Mouse (Mus musculus) thymus, postnatal 25 days (tissue): ENCODE measurements around the gene Rgs19.
A peak's percentile ranks its signal among the peaks of the same experiment; 100 is the strongest.

Experiments
- DNase-seq: peaks from one replicate; pipeline ENCODE4 v3.0.0; 2022

Rgs19 gene

DNA sequence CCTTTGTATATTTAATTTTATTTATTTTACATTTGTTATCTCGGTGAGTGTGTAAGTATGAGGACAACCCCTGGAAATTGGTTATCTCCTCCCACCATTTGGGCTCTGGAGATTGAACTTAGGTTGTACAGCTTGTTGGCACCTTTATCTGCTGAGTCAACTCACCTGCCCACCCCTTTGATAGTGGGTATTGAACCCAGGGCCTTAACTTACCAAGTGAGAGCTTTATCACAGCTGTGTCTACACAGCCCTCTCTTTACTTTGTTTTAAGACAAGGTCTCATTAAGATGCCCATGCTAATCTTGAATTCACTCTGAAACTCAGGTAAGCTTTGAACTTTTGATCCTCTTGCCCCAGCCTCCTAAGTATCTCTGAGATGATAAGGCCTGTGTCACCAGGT, 11.8 kb downstream of the Rgs19 start:
- no peak for DNase-seq

DNA sequence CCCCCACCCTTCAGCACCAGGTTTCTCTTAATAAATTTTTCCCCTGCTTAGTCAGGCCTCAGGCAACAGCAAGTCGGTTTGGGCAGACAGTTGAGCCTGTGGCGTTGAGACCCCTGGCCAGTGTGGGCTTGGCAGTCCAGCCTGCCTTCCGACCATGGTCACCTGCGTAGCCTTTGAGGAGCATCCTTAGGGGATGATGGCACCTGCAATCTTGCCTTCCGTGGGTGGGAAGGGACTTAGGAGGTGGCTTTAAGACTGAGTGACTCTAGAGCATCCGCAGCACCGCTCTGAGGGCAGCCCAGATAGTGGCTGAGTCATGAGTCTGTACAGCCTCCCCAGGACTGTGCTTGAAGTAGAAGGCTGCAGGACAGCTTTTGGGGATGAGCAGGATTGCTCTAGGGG, 13.1 kb downstream of the Rgs19 start:
- DNase-seq: no peak

DNA sequence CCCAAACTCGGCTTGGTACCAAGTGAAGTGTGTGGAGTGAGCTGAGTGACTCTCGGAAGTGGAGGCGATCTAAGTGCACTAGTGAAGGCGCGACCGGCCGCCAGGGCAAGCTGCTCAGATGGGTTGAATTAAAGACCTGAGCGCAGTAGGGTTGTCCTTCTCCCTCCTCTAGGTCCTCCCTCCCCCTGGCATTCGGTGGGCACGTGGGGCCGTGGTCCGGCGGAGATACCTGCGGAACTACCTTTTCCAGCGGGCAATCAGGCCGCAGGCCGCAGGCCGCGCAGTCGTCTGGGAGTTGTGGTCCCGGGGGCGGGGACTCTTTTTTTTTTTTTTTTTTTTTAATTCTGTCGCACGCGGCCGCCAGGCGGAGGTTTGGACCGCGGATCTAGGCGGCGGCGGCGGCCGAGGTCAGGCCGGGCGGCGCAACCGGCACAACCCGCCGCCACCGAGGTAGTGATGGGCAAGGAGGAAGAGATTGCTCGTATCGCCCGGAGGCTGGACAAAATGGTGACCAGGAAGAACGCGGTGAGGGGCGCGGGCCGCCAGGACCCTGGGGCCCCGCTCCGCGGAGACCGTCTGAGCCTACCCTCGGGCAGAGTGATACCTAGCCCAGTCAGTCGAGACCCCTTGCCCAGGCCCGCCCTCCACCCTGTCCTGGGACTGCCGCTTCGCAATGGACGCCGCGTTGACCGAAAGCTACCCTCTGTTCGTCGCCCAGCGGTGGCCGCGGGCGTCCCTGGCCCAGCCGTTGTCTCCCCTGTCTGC, 13.6 kb downstream of the Rgs19 start, which contains the start of gene Tcea2:
TSS of gene Tcea2 (plus strand) at position 360 of the 765 bp plus-strand sequence.
- DNase-seq: peak; percentile 70

DNA sequence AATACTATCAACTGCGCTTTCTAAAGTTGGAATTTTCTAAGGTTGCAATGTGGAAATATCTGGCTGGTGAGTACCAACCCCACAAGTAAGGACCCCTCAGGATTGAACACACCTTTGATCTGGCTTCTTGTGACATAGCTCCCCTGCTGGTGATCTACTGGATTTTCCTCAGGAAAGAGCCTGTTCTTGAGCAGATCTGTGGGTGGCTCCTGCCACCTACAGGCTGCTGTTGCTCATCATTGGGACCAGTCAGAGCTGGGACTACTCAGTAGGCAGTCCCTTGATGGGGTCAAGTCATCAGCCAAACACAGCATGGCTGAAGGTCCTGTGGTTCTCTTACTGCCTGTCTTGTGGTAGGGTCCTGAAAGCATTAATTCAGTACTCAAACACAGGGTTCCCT, 15.0 kb downstream of the Rgs19 start:
- peak; percentile 81 for DNase-seq

DNA sequence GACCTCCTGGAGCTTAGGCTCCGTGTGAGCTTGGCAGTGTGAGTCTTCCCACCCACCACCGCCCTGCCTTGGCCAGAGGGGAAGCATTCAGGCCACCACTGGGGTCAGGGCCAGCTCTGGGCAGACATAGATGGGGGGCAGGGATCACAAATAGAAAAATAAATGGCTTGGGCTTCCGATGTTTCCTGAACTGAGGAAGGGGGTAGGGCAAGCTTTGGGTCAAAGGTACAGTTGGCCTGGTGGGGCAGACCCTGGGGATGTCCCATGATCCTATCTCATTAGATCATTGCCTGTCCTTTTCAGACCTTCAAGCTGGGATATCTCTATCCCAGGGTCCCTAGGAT, 16.1 kb downstream of the Rgs19 start:
- no peak for DNase-seq

DNA sequence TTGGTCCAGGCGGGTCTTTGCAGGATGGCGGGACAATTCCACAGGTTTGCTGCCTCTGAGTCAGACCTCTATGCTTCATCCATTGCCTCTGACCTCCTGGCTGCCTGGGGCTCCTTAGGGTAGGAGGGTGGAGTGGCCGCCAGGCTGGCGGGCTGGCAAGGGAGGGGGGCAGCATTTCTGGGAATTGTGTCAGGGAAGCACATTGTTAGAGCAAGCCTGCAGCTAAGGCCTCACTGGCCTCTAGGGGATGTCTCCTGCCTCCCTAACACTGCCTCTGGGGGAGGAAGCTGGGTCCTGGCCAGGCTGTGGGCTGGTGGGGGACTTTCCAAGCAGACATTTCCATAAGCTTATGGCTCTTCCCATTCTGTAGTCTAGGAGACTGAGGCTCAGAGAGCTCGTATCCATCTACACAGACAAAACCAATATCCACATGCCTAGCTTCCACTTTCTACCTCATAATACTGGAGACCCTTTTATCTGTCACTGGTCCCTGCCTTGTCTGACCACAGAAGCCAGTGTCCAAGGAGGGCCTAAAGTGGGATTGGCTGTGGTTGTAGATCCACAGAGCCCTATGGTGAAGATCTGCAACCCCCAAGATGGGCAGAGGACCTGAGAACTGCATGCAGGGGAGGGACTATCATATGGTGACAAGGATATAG, 16.6 kb downstream of the Rgs19 start:
- no peak for DNase-seq

DNA sequence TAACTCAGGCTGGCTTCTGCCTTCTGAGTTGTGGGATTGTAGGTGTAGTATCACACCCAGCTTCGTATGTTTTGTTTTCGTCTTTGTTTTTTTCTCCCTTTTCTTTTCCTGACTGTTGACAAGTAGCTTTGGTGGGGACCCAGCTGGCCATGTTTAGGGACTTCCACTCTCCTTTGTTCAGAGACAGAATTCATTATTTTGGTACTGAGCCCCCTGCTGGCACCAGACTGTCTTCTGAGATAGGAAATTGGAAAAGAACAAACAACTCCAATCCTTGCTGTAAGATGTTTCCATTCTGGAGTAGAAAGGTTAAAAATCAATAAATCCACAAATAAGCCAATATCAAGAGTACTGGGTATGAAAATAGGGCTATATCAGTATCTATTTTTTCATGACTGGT, 17.4 kb downstream of the Rgs19 start:
- DNase-seq: no peak

DNA sequence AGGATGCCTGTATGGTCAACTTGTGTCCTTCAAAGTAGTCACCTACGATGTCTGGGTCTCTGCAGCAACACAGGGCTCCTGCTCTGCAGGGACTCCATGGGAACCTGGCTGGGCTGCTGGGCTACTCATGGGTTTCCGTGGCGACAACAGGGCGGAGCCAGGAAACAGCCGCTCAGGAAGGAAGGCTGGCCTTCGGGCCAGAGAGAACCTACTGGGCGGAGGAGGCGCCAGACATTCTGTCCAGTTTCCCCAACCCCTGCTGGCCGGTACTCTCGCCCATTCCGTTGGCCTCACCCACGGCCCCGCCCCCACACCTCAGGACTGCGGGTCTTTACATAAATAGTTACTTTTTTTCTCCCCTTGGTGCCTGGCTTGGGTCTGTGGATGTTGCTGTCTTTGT, 18.3 kb downstream of the Rgs19 start:
- no peak for DNase-seq

DNA sequence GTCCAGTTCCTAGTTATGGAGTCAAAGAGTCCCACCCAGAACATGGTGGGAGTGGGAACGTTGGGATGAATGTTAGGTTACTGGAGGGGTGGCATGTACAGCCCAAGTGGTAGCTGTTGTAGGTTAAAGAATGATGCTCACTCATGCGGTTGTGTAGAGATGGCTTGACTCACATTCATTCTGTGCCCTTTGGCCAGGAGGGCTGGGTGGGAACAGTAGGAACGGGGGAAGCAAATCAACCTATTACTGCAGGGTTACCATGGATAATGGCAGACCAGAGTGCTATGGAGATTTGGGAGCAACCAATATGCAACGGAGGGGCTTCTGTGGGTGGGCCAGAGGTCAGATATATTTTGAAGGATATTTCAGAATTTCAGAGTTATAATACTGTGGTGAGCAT, 18.8 kb downstream of the Rgs19 start:
- DNase-seq: no peak

DNA sequence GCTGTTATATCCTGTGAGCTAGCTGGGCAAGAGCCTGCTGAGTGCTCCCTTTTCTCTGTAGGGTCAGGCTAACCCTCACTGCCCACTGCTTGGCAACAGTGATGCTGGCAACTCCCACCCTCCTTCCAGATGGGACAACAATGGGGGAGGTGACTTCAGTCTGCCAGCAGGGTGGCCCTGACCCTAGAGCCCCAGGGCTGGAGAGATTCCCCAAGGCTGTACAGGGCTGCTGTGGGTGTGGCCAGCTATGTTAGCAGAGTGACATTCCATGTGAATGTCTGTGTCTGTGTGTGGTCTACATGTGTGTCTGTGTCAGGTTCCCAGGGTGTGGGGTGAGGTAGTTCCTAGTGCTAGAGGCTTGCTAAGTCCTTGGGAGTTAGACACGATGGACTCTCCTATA, 20.3 kb downstream of the Rgs19 start:
- DNase-seq: no peak

DNA sequence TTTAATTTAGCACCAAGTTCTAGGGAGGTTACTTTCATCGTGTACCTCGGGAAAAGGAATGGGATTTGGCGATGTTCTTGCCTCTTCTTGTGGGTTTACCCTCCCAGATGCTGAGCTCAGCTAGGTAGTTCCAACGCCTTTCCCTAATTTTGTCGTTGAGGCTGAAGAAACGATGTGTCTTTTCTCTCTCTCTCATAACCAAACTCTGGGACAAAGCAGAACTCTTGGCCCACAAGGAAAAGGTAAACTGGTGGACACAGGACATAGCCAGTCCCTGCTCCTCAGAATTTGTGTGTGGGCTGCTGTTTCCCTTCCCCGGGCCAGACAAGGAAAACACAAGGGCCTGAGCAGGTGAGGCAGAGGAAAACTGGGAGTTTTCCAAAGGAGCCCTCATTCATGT, 21.8 kb downstream of the Rgs19 start:
- DNase-seq: no peak

DNA sequence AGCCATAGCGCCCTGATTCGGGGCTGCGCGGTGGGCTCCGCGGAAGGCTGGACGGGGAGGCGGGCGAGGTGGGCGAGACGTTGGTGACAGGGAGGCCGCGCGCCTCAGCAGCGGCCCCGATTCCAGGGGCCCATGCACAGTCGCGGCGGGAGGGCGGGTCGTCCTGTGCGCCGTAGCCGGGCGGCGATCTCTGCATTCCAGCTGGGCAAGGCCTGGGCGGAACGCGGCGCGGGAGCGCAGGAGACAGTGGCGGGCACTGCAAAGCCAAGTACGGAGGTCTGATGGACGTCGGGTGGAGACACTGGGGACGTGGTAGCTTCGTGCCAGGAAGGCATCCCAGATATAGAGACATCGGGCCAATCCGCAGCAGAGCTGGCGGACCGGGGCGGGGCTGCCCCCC, 22.5 kb downstream of the Rgs19 start, which contains the start of gene Sox18:
TSS of gene Sox18 (minus strand) at position 315 of the 400 bp plus-strand sequence.
- DNase-seq: no peak

DNA sequence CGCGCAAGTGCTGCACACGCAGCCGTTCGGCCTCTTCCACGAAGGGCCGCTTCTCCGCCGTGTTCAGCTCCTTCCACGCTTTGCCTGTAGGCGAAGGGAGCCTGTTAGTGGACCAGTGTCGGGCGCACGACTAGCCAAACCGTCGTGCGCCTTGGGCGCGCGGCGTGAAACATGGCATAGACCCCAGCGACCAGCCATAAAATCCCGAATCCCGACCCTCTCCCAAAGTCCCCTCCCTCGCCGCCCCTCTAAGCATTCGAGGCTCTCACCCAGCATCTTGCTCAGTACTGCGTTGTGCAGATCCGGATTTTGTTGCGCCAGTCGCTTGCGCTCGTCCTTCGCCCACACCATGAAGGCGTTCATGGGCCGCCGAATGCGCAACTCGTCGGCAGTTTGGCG, 22.9 kb downstream of the Rgs19 start:
- DNase-seq: no peak

DNA sequence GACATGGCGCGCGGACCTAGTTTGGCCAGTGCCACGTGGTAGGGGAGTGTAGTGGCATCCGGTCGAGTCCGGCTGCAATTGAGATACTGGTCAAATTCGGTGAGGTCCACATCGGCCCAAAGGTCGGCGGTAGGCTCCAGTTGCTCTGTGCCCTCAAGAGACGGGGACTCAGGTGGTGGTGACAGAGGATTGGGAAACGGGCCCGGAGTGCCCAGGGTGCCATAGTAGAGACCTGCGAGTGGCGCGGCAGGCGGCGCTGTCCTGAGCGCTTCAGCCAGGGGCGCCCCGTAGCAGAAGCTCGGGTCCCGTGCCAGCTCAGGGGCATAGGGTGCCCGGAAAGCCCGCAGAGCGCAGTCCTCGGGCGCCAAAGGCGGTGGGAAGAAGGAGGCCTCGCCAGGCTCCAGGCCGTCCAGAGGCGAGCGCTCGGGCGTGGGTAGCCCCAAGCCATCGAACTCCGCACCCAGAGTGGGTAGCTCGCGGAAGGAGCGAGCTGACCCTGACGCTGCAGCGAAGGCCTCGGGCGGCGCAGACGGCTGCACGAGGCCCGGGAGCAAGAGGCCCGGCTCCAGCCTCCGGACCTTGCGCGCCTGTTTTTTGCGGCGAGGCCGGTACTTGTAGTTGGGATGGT, 23.4 kb downstream of the Rgs19 start:
- no peak for DNase-seq

DNA sequence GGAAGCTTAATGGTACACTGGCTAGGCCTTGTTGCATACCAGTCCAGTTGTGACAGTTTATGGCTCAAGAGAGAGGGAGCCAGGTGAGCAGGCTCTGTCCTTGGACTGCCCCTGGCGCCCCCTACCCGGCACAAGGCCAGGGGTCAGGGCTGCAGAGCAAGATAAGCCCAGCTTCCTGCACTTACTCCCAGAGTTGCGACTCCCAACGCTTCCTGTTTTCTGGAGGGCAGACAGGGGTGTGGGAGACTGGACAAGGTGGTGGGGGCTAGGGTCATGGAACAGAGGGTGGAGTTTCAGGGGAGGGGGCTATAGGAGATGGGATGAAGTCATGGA, 30.5 kb downstream of the Rgs19 start:
- no peak for DNase-seq

DNA sequence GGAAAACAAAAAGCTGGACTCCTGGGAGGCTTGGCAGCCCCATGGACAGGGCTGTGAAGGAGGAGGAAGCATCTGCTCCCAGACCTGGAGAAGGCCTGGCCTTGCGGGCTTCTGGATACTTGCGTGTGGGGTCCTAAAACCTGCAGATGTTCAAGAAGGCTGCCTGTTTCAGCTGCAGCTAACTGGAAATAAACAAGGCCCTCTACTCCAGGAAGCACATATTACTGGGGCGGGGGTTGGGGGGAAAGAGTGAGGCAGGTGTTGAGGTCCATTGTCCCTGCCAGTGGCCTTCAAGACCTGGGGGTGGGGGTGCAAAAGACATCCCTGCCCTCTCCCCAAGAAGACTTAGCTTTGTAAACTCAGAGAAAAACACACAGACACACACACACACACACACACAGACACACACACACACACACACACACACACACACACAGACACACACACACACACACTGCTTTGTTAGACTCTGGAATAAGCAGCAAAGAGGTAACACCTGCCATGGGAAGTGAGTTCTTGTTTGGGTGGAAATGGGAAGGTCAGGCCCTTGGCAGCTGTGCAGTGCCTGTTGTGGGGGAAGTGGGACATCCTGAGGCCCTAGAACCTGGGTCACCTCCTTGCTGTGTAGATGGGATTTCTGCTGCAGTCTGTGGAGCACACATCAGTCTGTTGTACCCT, 31.0 kb downstream of the Rgs19 start:
- DNase-seq: no peak

DNA sequence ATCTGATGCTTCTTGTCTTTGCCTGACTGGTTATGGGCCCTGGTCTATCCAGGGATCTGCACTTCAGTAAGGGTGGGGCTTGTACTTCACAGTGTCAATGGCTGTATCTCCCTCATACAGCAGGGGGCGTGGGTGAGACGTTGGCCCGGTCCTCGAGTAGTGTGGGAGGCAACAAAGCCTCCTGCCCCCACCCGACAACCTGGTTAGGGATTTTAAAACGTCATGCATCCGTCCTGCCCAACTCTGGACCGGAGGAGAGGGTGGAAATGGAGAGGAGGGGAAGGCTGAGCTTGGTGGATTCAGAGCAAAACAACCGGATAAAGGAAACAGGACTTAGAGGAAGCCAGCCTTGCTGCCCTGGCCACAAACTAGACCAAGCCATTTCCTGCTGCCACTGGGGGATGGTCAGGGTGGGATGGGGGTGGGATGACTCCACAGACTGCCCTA, 34.1 kb downstream of the Rgs19 start:
- DNase-seq: peak; percentile 79

DNA sequence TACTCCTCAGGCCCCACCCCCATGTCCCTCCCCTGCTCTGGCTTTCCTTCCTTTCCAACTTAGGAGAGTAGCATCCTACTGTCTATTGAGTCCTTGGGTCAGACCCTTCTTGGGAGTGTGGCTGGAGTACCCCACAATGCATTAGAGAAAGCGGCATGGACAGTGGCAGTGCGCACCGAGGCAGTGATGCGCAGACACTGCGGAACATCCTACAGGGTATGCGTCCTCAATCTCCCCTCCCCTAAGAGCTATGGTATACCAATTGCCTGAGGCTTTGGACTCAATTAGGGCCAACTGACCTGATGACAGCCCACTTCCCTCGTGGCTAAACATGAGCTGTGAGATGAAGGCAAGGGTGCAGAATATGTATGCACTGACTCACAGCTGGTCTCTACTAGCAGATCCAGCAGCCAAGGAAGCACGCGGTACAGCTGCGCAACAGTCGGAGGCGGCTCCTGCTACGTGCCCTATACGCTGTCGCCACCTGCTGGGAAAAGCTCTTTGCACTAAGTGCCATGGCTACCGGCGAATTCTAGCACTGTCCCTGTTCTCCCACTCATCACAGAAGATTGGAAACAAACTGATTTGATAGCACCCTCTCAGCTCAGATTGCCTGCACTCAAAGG, 34.7 kb downstream of the Rgs19 start:
- DNase-seq: peak; percentile 61

DNA sequence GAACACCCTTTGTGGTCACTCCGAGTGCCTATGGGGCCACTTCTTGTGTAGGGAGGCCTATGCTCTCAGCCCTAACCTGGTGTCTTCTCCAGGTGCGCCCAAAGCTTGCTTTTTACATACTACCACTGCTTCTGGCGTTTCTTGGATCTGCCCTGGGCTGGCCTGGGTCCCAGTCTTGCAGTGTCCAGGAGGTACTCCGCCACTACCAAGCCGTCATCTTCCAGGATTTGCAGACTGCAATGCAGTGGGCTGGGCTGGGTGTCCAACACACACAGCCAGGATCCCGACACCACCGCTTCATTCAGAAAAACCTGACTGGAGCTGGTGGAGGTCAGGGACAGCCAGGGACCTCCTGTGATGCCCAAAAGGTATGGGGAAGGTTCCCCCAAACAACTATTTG, 35.2 kb downstream of the Rgs19 start:
- no peak for DNase-seq

DNA sequence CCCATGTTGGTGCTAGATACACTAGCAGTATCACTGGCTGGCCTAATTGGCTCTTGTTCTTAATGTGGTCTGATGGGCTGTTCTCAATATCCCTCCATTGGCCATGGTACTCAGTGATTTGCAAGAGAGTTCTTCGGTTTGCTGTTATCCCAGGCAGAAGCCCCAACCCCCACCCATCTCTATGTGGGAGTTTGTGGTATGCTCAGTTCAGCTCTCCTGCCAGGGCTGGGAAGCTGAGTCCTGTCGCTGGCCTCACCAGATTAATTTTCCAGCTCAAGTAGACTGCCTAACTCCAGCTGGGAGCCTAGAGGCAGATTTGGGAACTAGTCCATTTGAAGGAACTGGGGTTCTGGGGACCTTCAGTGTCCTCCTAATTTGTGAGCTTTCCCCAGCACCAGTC, 36.3 kb downstream of the Rgs19 start:
- DNase-seq: no peak

DNA sequence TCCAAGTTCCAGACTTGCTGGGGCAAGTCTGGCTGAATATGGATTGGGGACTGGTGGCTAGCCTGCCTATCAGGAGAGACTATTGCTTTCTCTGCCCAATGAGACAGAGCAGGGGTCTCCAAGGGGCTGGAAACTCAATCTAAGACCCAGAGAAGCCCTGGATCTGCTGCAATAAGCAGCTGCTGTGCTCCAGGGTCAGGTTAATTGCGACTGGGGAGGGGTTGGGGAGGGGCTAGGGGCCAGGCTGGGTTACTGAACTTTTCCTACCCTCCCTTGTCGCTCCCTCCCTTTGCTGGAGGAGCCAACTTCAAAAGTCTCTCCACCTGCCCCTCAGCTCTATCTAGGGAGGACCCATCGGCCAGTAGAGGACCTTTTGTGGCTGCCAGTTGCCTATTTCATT, 37.0 kb downstream of the Rgs19 start, which contains the start of gene Gm29797:
TSS of gene Gm29797 (plus strand) at position 301 of the 400 bp plus-strand sequence.
- no peak for DNase-seq

DNA sequence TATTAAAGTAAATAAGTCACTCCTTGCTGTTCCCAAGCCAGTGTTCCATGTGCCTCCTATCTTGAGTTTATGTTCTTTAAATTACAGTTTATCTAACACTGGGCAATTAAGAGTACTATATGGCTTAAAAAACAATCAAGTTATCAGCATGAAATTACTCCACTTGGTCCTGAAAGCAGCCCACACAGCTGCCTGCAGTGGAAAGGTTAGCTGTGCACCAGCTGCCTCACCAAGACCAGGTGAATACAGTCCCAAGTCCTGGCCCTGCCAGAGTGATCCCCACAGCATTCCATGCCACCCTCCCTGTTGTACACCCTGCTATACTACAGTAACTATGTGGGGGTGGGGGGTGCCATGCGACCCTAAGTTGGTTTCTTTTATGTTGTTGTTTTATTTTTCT, 40.3 kb downstream of the Rgs19 start:
- DNase-seq: no peak

DNA sequence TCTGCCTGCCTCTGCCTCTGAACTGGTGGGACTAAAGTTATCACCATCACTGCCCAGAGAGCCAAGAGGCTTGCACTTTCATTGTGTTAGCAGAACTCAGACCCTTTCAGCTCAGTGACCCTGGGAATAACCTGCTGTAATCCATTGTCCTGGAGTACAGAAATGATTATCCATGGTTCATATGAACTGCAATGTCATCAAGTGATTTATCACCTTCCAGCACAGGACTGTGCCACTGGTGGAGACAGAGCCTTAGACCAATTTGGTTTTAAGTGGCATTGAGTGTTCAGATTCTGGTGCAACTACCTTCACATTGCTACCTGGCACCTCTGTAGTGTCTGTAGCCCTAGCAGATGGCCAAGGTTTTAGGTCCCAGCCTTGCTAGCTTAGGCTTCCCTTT, 40.7 kb downstream of the Rgs19 start:
- no peak for DNase-seq
